Mouse (Mus musculus) liver, embryonic 12.5 days (tissue): Measurements from ENCODE around the gene Uvrag. TPM values are rescaled to one million over a fixed set of nuclear protein-coding genes. Genes with fewer than 3 reads are reported as not detected.
A peak's percentile ranks its signal among the peaks of the same experiment; 100 is the strongest.

Experiments used
- ATAC-seq: fragments of 200-750 bp; cut with Nextera tagmentation; 2 replicates; pipeline ENCODE4 v1.8.0; 2017; ENCODE audit warnings: moderate number of reproducible peaks, mild to moderate bottlenecking, moderate library complexity
- H3K27ac ChIP-seq: fragments of 300-500 bp; sonication (generic); 2 replicates; pipeline ENCODE4 v1.5.1; 2016; ENCODE audit warnings: mild to moderate bottlenecking
- H3K27me3 ChIP-seq: fragments of 300-500 bp; sonication (generic); replicated peaks from 2 replicates; pipeline ENCODE4 v1.6.1; 2016; ENCODE audit warnings: mild to moderate bottlenecking, moderate library complexity
- H3K36me3 ChIP-seq: fragments of 300-500 bp; sonication (generic); 2 replicates; pipeline ENCODE4 v1.6.1; 2016; ENCODE audit warnings: mild to moderate bottlenecking, moderate library complexity
- H3K4me1 ChIP-seq: fragments of 300-500 bp; sonication (generic); 2 replicates; pipeline ENCODE4 v1.6.1; 2016
- H3K4me2 ChIP-seq: fragments of 300-500 bp; sonication (generic); 2 replicates; pipeline ENCODE4 v1.6.1; 2016; ENCODE audit warnings: mild to moderate bottlenecking, moderate library complexity
- H3K4me3 ChIP-seq: fragments of 300-500 bp; sonication (generic); 2 replicates; pipeline ENCODE4 v1.5.1; 2016; ENCODE audit warnings: mild to moderate bottlenecking, moderate library complexity
- H3K9ac ChIP-seq: fragments of 300-500 bp; sonication (generic); 2 replicates; pipeline ENCODE4 v1.6.1; 2016; ENCODE audit warnings: mild to moderate bottlenecking, moderate library complexity
- H3K9me3 ChIP-seq: fragments of 300-500 bp; sonication (generic); replicated peaks from 2 replicates; pipeline ENCODE4 v1.6.1; 2016; ENCODE audit warnings: mild to moderate bottlenecking, moderate library complexity
- WGBS: fragments of 180-500 bp; shearing (Covaris S2); methylation state at CpG from one replicate; pipeline ENCODE4 v1.1.7; 2016; ENCODE audit not compliant: insufficient replicate concordance; 5-methylcytosine and 5-hydroxymethylcytosine counted together
- polyA plus RNA-seq: library from polyadenylated mRNA; unstranded; fragments of >200 nt; fragmentation: Nextera tagmentation; extraction: Ambion mirVana; gene quantifications from 2 replicates; pipeline ENCODE4 v1.2.1, GENCODE M21; 2016

The Uvrag gene
- polyA plus RNA-seq, 1 experiment from 2014 or later = 15.1 TPM

- no peak overlapping the region for H3K4me2 ChIP-seq
- no peak overlapping the region for H3K4me3 ChIP-seq
- no peaks in the 10 kb centered on the region for H3K36me3 ChIP-seq
- no peaks in the 10 kb centered on the region for H3K9me3 ChIP-seq
- ATAC-seq = no peak
- H3K27me3 ChIP-seq = no peaks in the 10 kb centered on the region
- WGBS = 25% methylated on average over 1 of the region's 1 CpGs
- H3K4me1 ChIP-seq = peaks cover 19% of the 10 kb centered on the region; the same call in 1 of the 2 replicates
- no peak overlapping the region for H3K9ac ChIP-seq
- no peak overlapping the region for H3K27ac ChIP-seq
Measured at GRCm38 (mm10) chr7:99149017-99149416, 8.1 kb upstream of the Uvrag start.

GRCm38 (mm10) chr7:99147494-99147893, 6.6 kb upstream of the Uvrag start:
- H3K27ac ChIP-seq = no peak overlapping the region
- H3K4me2 ChIP-seq = no peak overlapping the region
- WGBS = 69% methylated on average over 7 of the region's 7 CpGs
- no peak overlapping the region for H3K9ac ChIP-seq
- H3K4me1 ChIP-seq = peaks cover 16% of the 10 kb centered on the region; the same call in 1 of the 2 replicates
- no peaks in the 10 kb centered on the region for H3K27me3 ChIP-seq
- no peak for ATAC-seq
- H3K36me3 ChIP-seq = no peaks in the 10 kb centered on the region
- no peak overlapping the region for H3K4me3 ChIP-seq
- H3K9me3 ChIP-seq = no peaks in the 10 kb centered on the region

DNA sequence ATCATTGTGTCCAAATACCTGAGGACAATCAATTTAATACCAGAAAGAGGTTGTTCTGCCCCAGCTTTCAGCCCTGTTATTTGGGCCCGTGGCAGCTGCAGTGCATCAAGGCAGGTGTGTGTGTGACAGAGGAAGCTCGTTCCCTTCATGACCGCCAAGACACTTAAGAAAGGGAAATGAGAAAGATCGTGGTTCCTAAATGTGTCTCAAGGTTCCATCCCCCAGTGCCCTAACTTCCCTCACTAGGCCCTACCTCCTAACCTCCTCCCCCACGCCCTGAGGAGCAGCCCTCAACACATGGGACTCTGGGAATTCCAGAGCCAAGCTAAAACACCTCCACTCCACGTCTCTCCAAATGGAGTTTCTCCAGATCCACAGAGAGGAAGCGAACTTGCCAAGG, 6.0 kb upstream of the Uvrag start:
- Histone ChIP-seq H3K4me2 (no peak overlapping the region), H3K4me1 (peaks cover 20% of the 10 kb centered on the region), H3K9me3 (no peaks in the 10 kb centered on the region), H3K4me3 (no peak overlapping the region), H3K27me3 (no peaks in the 10 kb centered on the region), H3K36me3 (no peaks in the 10 kb centered on the region), H3K9ac (no peak overlapping the region), H3K27ac (no peak overlapping the region)
- ATAC-seq = no peak
- 34% methylated on average over 7 of the region's 7 CpGs for WGBS

DNA sequence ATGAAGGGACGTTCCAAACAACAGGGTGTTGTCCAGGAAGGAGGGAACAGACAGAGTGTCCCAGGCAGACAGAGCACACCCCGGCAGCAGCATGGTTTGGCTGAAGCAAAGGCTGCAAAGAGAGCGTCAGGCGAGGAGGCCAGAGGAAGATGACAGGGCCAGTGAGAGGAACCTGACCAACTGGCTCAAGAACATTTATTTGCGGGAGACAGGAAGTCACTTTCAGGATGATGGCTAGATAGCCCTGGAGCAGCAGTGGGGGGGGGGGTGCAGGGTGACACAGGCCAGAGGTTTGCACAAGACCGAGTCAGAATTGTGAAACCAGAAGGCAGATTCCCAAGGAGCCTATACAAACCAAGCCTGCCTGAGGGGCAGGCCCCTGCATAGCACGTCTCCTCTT, 5.1 kb upstream of the Uvrag start:
- Histone ChIP-seq H3K36me3 (no peaks in the 10 kb centered on the region), H3K27me3 (no peaks in the 10 kb centered on the region), H3K9me3 (no peaks in the 10 kb centered on the region), H3K4me2 (no peak overlapping the region), H3K4me3 (no peak overlapping the region), H3K4me1 (peaks cover 24% of the 10 kb centered on the region), H3K9ac (no peak overlapping the region), H3K27ac (no peak overlapping the region)
- ATAC-seq = no peak
- WGBS = 34% methylated on average over 7 of the region's 7 CpGs

DNA sequence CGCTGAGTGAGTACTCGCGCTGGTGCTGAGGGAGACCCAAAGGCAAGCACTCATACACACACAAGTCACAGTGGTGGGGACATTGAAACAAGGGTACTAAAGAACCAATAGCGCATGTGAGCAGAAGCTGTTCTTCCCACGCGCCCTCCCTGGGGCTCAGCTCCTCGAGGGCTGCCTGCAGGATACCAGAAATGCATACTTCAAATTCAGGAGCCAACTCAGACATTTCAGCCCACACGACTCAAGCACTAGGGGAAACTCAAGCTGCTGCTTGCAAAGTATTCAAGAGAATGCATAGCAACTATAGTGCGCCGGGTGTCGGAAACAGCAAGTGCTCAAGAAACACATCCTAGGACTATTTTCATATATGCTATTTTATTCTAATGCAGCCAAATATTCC, 3.7 kb upstream of the Uvrag start:
- H3K27ac ChIP-seq = no peak overlapping the region
- H3K4me2 ChIP-seq = no peak overlapping the region
- no peaks in the 10 kb centered on the region for H3K27me3 ChIP-seq
- H3K4me3 ChIP-seq = no peak overlapping the region
- no peaks in the 10 kb centered on the region for H3K36me3 ChIP-seq
- H3K4me1 ChIP-seq = peaks cover 32% of the 10 kb centered on the region
- WGBS = 66% methylated on average over 11 of the region's 11 CpGs
- no peak overlapping the region for H3K9ac ChIP-seq
- no peaks in the 10 kb centered on the region for H3K9me3 ChIP-seq
- ATAC-seq = no peak

DNA sequence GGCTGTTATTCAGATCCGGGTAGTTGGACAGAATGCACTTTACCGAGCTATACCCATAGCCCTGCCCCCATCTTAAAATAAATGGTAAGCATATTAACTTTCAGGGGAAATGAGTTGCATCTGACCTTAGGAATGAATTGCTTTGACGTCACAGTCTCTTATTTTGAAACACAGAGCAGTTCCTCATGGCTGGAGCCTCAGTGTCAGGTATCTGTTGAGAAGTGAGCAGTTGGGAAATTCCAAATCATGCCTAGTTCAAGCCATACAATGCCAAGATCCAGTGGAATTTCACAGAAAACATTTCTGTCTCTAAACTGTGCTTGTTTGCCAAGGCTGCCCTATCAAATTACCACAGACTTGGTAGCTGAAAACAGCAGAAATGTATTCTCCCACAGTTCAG, 2.3 kb upstream of the Uvrag start:
- Histone ChIP-seq H3K36me3 (no peaks in the 10 kb centered on the region), H3K9ac (no peak overlapping the region), H3K4me2 (no peak overlapping the region), H3K4me3 (no peak overlapping the region), H3K27ac (no peak overlapping the region), H3K27me3 (no peaks in the 10 kb centered on the region), H3K9me3 (no peaks in the 10 kb centered on the region), H3K4me1 (peaks cover 39% of the 10 kb centered on the region)
- ATAC-seq = no peak
- 57% methylated on average over 3 of the region's 3 CpGs for WGBS

- Histone ChIP-seq H3K9ac (no peak overlapping the region), H3K4me2 (peak overlapping the region; percentile 90), H3K36me3 (no peaks in the 10 kb centered on the region), H3K4me1 (peaks cover 42% of the 10 kb centered on the region), H3K27ac (no peak overlapping the region), H3K9me3 (no peaks in the 10 kb centered on the region), H3K4me3 (peak overlapping the region; percentile 89), H3K27me3 (no peaks in the 10 kb centered on the region)
- ATAC-seq = no peak
- 38% methylated on average over 12 of the region's 12 CpGs for WGBS
Measured at GRCm38 (mm10) chr7:99141919-99142606, 1.1 kb upstream of the Uvrag start.

GRCm38 (mm10) chr7:99140511-99140910, 430 bp downstream of the Uvrag start:
- peak; percentile 3 for ATAC-seq
- under 1% methylated on average over 38 of the region's 39 CpGs for WGBS
- 0 out of 2 replicates have a peak, but pooled peaks cover under 1% of the 10 kb centered on the region for H3K9me3 ChIP-seq
- H3K36me3 ChIP-seq = peaks cover 7% of the 10 kb centered on the region
- H3K4me1 ChIP-seq = peaks cover 33% of the 10 kb centered on the region
- no peaks in the 10 kb centered on the region for H3K27me3 ChIP-seq
- H3K4me3 ChIP-seq = peak overlapping the region; percentile 89
- peak overlapping the region; percentile 80 for H3K27ac ChIP-seq
- H3K9ac ChIP-seq = peak overlapping the region; percentile 95
- H3K4me2 ChIP-seq = peak overlapping the region; percentile 90

DNA sequence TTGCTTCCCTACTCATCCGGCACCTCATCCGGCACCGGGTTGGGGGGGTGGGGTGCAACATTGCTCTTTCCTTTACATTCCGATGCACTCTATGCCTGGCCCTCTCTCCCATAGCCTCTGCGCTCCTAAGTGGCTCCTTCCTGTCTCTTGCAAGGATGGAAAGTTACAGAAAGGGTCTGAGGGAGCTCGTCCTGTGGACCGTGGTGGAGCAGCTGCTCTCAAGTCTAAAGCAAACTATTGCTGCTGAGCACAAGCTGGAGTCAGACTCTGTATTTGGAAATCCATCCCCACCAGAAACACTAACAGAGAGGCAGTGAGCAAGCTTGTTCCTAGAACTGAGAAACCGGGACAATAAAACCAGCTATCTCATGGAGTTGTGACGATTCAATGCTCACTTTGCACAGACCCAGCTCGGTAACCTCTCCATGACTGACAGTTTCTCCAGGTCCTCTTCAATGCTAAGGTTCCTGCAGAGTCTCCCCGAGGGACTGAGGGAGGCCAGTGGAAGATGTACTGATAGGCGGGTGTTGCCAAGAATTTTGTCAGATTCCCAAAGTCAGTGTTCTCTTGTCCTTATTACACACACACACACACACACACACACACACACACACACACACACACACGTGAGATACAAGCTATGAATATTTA, 975 bp downstream of the Uvrag start:
- H3K9ac ChIP-seq = peak overlapping the region; percentile 95
- peak overlapping the region; percentile 90 for H3K4me2 ChIP-seq
- WGBS = 1% methylated on average over 13 of the region's 13 CpGs
- no peaks in the 10 kb centered on the region for H3K27me3 ChIP-seq
- H3K4me3 ChIP-seq = peak overlapping the region; percentile 89
- H3K4me1 ChIP-seq = peaks cover 33% of the 10 kb centered on the region
- H3K36me3 ChIP-seq = peaks cover 12% of the 10 kb centered on the region
- peak overlapping the region; percentile 80 for H3K27ac ChIP-seq
- 0 out of 2 replicates have a peak, but pooled peaks cover 5% of the 10 kb centered on the region for H3K9me3 ChIP-seq
- ATAC-seq = no peak

GRCm38 (mm10) chr7:99137541-99137940, 3.4 kb downstream of the Uvrag start:
- Histone ChIP-seq H3K4me1 (peaks cover 34% of the 10 kb centered on the region), H3K4me3 (no peak overlapping the region), H3K9me3 (0 out of 2 replicates have a peak, but pooled peaks cover 5% of the 10 kb centered on the region), H3K27ac (no peak overlapping the region), H3K27me3 (no peaks in the 10 kb centered on the region), H3K9ac (no peak overlapping the region), H3K36me3 (peaks cover 13% of the 10 kb centered on the region), H3K4me2 (no peak overlapping the region)
- no peak for ATAC-seq
- 95% methylated on average over 4 of the region's 4 CpGs for WGBS

DNA sequence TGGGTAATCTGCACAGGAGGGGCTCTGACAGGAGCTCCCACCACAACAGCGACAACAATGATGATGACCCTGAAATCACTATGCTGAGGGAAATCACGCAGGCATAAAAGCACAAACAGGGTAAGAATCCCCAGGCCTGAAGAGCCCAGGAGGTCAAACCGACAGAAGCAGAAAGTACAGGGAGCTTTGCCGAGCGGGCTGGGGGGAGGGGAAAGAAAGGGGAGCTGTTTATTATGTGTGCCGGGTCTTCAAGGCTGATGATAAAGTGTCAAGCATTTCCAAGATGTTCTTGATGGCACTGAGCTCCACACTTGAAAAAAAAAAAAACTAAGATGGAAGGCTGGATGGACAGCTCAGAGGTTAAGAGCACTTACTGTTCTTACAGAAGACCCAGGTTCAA, 4.2 kb downstream of the Uvrag start:
- ATAC-seq = no peak
- Histone ChIP-seq H3K4me1 (peaks cover 32% of the 10 kb centered on the region), H3K36me3 (peaks cover 13% of the 10 kb centered on the region), H3K9ac (no peak overlapping the region), H3K27me3 (no peaks in the 10 kb centered on the region), H3K27ac (no peak overlapping the region), H3K9me3 (0 out of 2 replicates have a peak, but pooled peaks cover 5% of the 10 kb centered on the region), H3K4me2 (no peak overlapping the region), H3K4me3 (no peak overlapping the region)
- WGBS = 77% methylated on average over 6 of the region's 6 CpGs

DNA sequence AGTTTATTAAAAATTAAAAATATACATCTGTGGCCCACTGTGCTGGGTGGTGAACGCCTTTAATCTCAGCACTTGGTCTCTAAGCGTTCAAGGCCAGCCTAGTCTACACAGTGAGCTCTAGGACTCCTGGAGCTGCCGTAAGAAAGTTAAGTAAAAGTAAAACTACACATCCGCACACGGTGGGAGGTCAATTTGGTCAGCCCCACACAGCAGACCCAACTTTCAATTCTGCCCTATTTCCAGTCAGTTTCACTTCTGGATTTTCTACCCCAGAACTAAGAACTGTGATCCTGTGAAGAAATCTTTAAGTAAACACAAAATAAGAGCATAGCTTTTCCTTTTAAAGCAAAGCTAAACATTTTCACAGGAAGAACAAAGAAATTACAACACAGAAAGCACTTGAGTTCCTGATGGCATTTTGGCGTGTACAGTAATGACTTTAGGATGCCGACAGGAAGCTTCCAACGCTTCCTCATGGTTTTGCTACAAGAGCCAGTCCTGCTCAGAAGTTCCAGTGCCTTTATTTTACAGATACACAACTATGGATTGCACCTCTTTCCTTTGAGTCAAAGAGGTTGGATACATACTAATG, 7.0 kb downstream of the Uvrag start:
- no peak for ATAC-seq
- WGBS = 79% methylated on average over 8 of the region's 8 CpGs
- no peak overlapping the region for H3K9ac ChIP-seq
- H3K27ac ChIP-seq = no peak overlapping the region
- H3K4me3 ChIP-seq = no peak overlapping the region
- H3K27me3 ChIP-seq = no peaks in the 10 kb centered on the region
- 0 out of 2 replicates have a peak, but pooled peaks cover 5% of the 10 kb centered on the region for H3K9me3 ChIP-seq
- H3K36me3 ChIP-seq = peaks cover 13% of the 10 kb centered on the region
- H3K4me2 ChIP-seq = no peak overlapping the region
- H3K4me1 ChIP-seq = peaks cover 35% of the 10 kb centered on the region
